Mouse (Mus musculus): ENCODE results near the gene Blcap.

The Blcap gene

GRCm38 (mm10) chr2:157559858-157560257 is 11.2 kb downstream of the Blcap start, which contains the start of gene Nnat:
Gene Nnat, plus strand, starts transcription at chr2:157560078.
- no peak for DNase-seq (ENCODE audit: low read depth, low spot score)

GRCm38 (mm10) chr2:157559440-157559839 is 11.6 kb downstream of the Blcap start:
- DNase-seq (ENCODE audit: low read depth, low spot score) = no peak

GRCm38 (mm10) chr2:157558520-157558919 is 12.6 kb downstream of the Blcap start:
- no peak for DNase-seq (ENCODE audit: low read depth, low spot score)

- no peak for DNase-seq (ENCODE audit: low read depth, low spot score)
Observed at GRCm38 (mm10) chr2:157558051-157558450, 13.0 kb downstream of the Blcap start.

- no peak for DNase-seq (ENCODE audit: low read depth, low spot score)
Observed at GRCm38 (mm10) chr2:157556074-157556698, 14.9 kb downstream of the Blcap start.

- no peak for DNase-seq (ENCODE audit: low read depth, low spot score)
Observed at GRCm38 (mm10) chr2:157552158-157552886, 18.8 kb downstream of the Blcap start.

GRCm38 (mm10) chr2:157550292-157550691 is 20.8 kb downstream of the Blcap start:
- DNase-seq (ENCODE audit: low read depth, low spot score) = no peak

- no peak for DNase-seq (ENCODE audit: low read depth, low spot score)
Observed at GRCm38 (mm10) chr2:157546686-157547085, 24.4 kb downstream of the Blcap start.

- no peak for DNase-seq (ENCODE audit: low read depth, low spot score)
Observed at GRCm38 (mm10) chr2:157544333-157544888, 26.7 kb downstream of the Blcap start.

- DNase-seq (ENCODE audit: low read depth, low spot score) = no peak
Observed at GRCm38 (mm10) chr2:157542415-157542814, 28.7 kb downstream of the Blcap start.

GRCm38 (mm10) chr2:157541631-157542030 is 29.4 kb downstream of the Blcap start:
- DNase-seq (ENCODE audit: low read depth, low spot score) = no peak

- DNase-seq (ENCODE audit: low read depth, low spot score) = no peak
Observed at GRCm38 (mm10) chr2:157540953-157541569, 30.0 kb downstream of the Blcap start.

- DNase-seq (ENCODE audit: low read depth, low spot score) = peak; percentile 2
Observed at GRCm38 (mm10) chr2:157540073-157540952, 30.8 kb downstream of the Blcap start.

- DNase-seq (ENCODE audit: low read depth, low spot score) = no peak
Observed at GRCm38 (mm10) chr2:157537118-157537517, 34.0 kb downstream of the Blcap start.

GRCm38 (mm10) chr2:157536476-157537081 is 34.5 kb downstream of the Blcap start:
- no peak for DNase-seq (ENCODE audit: low read depth, low spot score)

GRCm38 (mm10) chr2:157534163-157534562 is 36.9 kb downstream of the Blcap start:
- DNase-seq (ENCODE audit: low read depth, low spot score) = no peak

- no peak for DNase-seq (ENCODE audit: low read depth, low spot score)
Observed at GRCm38 (mm10) chr2:157531681-157532426, 39.2 kb downstream of the Blcap start.

- DNase-seq (ENCODE audit: low read depth, low spot score) = no peak
Observed at GRCm38 (mm10) chr2:157530056-157530955, 40.8 kb downstream of the Blcap start.

- no peak for DNase-seq (ENCODE audit: low read depth, low spot score)
Observed at GRCm38 (mm10) chr2:157522556-157522955, 48.5 kb downstream of the Blcap start.
